Mouse (Mus musculus): ENCODE measurements around the gene Hsd17b2.

The Hsd17b2 gene

DNA sequence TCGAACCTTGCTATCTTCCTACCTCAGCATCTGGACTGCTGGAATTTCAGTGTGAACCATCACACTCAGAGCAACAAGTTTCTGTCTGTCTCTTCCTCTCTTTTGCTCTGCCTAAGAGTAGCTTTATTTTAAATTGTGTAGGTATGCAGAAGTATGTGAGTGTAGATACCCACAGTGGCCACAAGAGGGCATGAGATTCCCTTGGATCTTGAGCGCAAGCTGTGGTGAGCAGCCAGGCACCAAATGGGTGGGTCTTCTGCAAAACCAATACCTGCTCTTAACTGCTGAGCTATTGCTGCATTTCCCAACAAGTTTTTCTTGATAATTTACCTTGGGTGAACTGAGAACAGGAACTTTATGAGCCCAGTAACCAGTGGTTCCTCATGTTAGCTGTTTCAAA lies 70.4 kb downstream of the Hsd17b2 start:
- peak; percentile 71 for DNase-seq (ENCODE audit: extremely low read depth, low read depth)

DNA sequence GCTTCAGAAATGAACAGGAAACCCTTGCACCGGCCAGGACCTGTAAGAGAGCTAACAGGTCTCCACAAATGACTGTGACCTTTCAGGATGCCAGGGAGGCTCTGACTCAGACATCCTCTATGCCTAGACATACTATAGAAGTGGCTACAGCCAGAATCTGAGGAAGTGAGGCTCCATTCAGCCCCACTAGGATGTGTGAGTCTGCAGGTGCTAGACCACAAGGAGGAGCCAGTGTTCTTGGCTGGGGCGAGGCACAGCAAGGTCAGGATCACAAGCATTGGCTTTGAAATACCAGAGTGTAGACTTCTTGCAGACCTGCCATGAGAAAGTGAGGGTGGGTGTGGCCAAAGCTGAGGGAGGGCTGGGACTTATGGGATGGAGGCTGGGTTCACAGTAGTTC lies 70.9 kb downstream of the Hsd17b2 start:
- peak; percentile 18 for DNase-seq (ENCODE audit: extremely low read depth, low read depth)

DNA sequence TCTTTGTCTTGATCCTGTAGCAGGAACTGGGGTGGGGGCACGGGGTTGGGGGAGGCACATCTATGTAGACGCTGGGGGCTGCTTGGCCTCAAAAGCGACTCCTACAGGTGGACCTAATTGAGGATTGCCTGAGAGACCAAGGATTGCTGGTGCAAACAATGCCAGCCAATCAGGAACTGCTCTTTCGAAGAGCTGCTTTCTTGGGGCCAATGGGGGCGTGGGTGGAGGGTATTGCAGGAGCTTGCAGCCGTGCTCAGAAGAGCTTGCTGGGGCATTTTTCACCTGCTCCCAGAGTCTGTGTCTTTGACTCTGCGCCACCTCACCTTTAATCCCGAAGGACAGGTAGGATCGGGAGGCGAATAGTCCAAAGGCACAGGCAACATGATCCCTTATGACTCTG lies 73.9 kb downstream of the Hsd17b2 start:
- DNase-seq (ENCODE audit: extremely low read depth, low read depth): no peak

DNA sequence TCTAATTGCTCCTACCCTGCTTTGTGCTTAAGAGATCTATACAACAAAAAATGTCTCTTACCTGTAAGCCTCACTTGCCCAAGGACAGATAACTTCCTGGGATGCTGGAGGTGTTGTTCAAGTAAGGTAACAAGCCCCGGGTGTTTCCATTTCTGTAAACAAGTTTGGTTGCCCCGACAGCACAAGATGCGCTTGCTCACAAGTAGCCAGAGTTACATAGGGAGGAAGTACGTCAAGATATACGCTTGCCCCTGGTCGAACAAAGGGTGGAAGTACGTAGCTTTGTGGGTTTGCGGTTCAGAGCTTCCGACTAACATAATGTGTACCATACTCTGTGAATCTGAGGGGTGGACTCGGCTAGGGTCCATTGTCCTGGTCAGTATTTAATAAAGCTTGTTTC lies 74.4 kb downstream of the Hsd17b2 start:
- no peak for DNase-seq (ENCODE audit: extremely low read depth, low read depth)

DNA sequence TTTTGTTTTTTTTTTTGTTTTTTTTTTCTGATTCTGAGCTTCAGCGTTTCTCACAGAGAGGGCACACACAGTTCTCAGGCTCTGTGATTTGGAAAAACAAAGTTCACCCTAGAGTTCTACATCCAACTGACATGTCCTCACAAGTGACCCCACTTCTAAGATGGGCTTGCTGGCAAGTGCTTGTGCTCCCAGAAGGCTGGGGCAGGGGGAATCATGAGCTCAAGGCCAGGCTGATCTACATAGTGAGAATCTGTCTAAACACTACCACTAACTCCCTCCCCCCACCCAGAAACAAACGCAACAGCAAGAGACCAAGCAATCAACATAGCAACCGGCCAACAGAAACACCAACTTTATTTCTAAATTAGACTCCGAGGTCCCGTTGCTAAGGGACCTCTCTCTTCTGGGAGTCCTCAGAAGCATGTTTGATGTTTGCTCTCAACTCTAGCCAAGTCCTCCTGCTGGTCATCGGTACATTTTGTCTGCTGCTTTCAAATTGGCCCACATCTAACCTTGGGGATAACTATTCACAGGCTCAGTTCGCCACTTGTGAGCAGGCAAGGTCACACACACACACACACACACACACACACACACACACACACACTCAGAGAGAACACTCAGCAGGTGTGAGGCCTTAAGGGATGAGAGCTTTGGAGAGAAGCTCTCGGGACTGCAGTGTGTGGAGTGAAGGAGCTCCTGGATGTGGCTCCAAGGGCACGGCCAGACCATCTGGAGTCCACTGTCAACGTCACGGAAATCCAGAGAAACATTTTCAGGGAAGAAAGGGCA lies 77.0 kb downstream of the Hsd17b2 start:
- DNase-seq (ENCODE audit: extremely low read depth, low read depth): no peak

DNA sequence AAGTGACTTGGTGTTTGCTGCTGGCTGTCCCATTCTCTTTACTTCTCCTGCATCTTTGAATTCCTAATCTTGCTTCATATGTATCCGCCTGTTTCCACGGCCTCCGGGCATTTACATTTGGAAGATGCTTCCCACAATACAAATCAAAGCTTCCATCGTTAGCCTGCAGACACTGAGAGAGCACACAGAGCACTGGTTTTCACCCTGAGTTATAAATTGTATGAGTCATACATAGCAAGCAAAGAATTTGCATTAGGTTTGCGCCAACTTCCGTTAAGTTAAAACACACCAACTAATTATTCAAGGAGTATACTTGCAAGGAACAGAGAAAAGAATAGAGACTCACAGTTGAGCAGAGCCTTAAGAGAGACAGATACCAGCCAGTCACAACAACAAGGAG lies 77.6 kb downstream of the Hsd17b2 start:
- DNase-seq (ENCODE audit: extremely low read depth, low read depth): no peak

DNA sequence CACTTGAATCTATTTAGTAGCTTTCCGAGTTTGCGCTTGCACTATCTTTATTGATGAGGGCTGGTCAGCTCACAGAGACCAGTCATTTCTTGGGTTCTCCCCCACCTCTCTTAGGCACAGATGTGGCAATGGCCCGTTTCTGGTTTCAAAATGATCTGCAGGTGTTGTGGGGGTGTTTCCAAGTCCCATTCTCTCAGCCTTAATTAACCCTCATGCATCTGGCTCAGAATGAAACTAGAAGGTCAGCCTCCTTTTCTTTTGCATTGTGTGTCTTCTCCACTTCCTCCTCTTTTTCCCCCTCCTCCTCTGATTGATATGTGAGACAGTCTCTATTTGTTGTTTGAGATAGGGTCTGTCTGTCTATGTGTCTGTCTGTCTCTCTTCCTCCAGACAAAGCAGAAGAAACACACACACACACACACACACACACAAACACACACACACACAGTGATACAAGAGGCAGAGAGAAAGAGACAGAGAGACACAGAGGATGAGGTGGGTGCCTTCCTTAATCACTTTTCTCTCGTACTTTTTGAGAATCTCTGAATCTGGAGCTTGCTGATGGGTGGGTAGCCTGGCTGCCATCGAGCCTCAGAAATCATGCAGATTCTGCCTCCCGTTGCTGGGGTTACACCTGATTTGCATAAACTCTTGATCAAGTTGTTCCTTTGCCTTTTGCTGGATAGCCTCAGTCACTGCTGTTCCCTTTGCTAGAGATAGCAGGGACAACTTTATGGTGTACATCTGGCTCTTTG lies 79.8 kb downstream of the Hsd17b2 start:
- no peak for DNase-seq (ENCODE audit: extremely low read depth, low read depth)

DNA sequence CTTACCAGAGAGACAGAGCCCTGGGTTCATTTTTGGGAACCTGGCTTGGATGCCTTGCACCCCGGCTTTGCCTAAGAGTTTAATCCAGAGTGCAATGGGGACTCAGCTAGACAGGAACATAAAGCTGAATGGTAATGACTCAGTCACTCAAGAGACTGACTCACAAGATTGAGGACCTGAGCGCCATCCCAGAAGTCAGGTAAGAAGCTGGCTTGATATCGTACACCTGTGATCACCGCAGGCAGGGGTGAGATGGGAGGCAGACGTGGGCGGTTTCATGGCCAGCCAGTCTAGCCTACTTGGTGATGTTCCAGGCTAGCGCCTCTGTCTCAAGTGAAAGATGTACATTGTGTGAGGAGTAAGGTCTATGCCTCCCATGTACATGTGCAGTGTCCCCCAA lies 81.3 kb downstream of the Hsd17b2 start:
- DNase-seq (ENCODE audit: extremely low read depth, low read depth): no peak

DNA sequence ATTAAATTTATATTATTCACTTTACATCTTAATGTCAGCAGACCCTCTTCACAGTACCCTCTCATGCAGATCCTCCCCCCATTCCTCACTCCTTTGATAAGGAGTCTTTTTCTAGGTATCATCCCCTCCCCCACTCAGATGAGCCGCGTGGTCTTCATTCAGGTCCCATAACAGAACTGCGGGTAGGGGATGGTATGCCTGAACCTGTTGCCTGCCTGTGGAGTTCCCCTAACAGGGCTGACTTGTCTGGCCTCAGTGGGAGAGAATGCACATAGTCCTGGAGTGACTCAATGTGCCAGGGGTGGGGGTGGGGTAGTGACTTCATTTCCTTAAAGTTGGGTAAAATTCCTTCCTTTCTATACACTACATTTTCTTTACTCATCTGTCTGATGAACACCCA lies 84.7 kb downstream of the Hsd17b2 start:
- no peak for DNase-seq (ENCODE audit: extremely low read depth, low read depth)

DNA sequence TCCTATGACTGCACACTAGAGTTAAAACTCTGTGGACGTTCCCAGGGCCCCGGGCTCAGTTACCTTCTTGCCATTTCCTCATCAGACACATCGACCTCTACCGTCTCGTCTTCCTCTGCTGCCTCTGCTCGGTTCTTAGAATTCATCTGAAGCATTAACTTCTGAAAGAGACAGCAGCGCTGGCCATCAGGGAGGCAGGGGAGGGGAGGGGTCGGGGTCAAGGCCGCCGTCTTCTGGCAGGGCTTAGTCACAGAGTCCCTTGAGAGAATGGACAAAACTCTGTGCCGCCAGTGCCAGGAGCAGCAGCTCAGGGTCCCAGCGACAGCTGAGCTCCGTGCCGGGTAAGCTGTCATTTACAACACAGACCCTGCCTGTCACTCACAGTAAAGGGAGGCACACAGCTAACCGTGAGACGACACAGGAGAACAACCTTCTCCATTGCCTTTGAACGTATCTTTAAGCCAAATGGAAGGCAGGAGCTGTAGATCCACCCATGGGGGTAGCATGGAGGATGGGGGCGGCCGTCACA lies 91.0 kb downstream of the Hsd17b2 start:
- no peak for DNase-seq (ENCODE audit: extremely low read depth, low read depth)

DNA sequence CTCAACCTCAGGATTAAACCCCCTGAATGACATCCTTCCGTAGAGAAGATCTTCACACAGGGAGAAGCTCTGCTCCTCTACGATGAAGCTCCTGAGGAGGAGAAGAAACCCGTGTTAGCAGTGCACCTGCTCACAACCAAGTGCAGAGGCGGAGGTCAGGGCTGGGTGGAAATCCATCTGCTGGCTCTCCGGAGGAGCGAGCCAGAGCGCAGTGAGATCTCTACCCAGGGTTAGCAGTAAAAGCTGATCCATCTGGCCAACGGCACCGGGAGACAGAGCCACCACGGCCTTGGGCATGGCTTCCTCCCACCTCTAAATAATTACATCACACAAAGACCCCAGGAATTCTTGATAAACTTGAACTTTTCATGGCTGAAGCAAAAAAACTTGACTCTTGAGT lies 92.9 kb downstream of the Hsd17b2 start:
- DNase-seq (ENCODE audit: extremely low read depth, low read depth): no peak

DNA sequence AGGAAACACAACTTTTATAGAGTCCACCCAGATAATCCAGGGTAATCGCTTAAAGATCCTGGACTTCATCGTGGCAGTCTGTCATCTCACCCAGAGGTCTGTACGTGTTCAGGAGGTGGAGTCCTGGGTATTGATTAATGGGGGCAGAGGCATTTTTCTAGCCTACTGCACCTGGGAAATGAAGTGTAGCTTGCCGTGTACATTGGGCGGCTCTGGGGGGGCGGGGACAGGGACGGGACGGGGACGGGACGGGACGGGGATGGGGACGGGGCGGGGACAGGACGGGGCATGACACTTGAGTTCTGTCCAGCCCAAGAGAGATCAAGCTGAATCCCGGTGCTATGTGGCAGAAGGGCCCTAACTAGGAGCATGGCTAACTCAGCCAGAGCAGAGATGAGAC lies 94.8 kb downstream of the Hsd17b2 start:
- no peak for DNase-seq (ENCODE audit: extremely low read depth, low read depth)

DNA sequence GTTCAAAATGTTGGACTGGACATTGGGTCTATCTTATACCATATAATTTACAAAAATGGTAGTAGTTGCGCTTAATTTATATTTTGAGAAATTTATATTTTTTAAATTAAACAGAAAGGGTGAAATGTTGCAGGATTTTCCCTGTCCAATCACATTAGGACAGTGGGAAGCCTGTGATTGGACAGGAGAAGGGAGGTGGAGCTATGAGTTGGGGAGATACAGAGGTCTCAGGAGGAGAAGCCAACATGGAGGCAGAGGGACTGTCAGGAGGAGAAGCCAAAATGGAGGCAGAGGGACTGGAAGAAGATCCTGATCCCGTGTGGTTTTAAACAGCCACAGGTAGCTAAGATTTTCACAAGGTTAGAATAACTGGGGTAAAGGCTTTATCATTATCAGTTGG lies 96.4 kb downstream of the Hsd17b2 start:
- no peak for DNase-seq (ENCODE audit: extremely low read depth, low read depth)

DNA sequence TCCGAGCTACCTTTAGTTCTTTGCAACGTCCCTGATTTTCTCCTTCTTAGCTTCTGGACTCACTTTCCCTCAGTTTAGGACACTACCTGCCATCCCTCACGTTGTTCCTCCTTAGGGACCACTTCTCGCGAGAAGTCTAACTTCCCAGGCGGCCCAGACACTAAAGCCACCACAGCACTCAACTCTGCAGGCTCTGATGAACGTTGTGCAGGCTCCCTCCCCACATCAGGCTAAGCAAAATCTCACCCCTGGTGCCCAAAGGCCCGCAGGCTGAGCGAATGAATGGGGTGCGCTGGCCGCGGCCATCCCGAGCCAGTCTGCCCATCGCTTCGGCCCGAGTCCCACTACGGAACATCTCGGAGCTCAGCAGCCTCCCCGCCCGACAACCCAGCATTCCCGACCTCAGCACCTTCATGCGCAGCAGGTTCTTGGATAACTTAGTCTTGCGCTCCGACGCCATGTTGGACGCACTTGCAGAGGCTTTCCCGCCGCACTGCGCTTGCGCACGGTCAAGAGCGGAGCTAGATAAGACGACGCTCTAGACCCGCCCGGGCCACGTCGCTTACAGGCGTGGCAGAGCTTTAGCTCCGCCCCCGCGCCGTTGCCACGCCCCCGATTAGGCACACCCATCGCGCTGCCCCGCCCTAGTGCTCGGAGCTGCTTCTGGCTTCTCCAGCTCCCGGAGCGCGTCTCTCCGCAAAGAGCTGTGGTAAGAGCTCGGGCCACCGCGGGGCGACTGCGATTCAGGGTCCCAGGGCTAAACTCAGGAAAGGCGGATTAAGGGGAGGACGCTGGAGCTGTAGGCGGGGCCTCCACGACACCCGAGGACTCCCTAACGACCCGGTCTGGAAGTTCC lies 100.0 kb downstream of the Hsd17b2 start, which contains the start of gene Mphosph6:
Gene Mphosph6 (minus strand): TSS at position 501 of the 856 bp plus-strand sequence.
- peak; percentile 87 for DNase-seq (ENCODE audit: extremely low read depth, low read depth)

DNA sequence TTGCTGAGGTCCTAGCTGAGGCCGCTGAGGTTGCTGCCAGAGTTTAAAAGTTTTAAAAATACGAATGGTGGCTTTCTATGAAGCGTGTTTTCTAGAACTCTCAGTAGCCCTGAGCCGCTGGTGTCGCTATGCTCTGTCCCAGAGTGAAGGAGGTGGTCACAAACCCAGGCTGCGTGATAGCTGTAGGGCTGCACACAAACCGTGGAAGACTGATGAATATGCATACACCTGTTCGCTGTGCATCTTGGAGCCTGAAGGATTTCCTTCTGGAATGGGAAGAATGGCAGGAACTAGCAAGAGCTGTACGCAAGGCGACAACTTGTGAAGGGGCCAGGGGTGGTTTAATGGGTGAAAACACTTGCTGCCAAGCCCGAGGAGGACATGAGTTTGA lies 100.6 kb downstream of the Hsd17b2 start:
- no peak for DNase-seq (ENCODE audit: extremely low read depth, low read depth)

DNA sequence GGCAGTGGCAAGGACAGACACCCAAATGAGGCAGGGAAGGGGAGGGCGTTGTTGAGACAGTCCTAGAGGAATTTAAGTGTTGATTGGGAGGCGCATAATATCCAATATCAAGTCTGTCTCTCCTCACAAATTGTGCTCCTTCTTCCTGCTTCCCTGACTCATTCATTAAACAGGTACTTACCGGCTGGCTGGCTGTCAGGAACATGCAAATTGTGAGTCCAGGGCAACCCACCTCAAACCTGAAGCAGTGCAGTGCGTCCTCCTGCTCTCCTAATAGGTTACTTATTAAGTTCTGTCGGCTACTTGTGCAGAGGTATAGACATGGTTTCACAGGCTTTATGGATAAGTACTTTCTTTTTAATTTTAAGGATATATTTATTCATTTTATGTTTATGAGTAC lies 103.7 kb downstream of the Hsd17b2 start:
- DNase-seq (ENCODE audit: extremely low read depth, low read depth): no peak

All from MEL-GATA-1-ER (cell line).